Mouse (Mus musculus): ENCODE measurements around the gene Tnfrsf11a. TPM values are rescaled to one million over a fixed set of nuclear protein-coding genes. Genes with fewer than 3 reads are reported as not detected.

Gene Tnfrsf11a
- polyA plus RNA-seq, 1 experiment from 2014 or later = 0.36 TPM

DNA sequence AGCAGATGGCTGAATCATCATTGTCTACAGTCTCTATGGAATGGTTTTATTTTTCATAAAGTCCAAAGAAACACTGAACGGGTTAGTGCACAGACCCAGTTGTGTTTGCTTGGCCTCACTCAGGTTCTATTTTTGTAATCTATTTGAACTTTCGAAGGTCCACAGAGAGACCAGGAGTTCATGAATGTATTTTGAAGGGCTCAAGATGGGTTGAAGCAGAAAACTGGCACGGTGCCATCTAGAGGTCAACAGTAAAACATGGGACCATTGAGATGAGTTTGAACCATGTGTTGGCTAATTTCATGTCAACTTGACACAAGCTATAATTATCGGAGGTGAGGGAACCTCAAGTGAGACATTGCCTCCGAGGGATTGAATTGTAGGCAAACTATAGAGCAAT, 105.1 kb downstream of the Tnfrsf11a start:
- no peak overlapping the region for H3K4me3 ChIP-seq (replicated peaks)
- H3K27me3 ChIP-seq = peaks cover 4% of the 10 kb centered on the region; the same call in 1 of the 2 replicates
- no peak overlapping the region for H3K9ac ChIP-seq
- H3K27ac ChIP-seq = no peak overlapping the region
- no peaks in the 10 kb centered on the region for H3K36me3 ChIP-seq (replicated peaks)
- no peak for ATAC-seq (ENCODE audit: low FRiP score)
- H3K9me3 ChIP-seq = no peaks in the 10 kb centered on the region
- no peak overlapping the region for H3K4me2 ChIP-seq
- H3K4me1 ChIP-seq = peaks cover 4% of the 10 kb centered on the region; the same call in 1 of the 2 replicates
- WGBS = 77% methylated on average over 5 of the region's 5 CpGs

DNA sequence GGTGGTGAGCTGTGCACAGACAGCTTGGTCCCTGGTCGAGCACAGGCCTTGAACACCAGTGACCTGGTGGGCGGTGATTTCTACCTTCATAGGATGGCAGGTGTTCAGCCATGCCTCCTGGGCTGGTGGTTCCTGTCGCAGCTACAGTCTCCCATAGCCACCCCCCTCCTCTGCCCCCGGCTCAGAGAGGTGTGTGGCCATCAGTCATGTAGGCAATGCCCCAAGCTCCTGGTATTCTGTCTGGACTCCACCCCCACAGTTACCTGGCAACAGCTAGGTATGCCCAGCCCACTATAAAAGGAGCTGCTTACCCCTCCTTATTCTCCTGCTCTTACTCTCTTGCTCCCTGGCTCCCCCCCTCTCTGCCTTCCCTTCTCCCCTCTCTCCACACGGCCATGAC, 105.8 kb downstream of the Tnfrsf11a start:
- Histone ChIP-seq H3K4me2 (no peak overlapping the region), H3K9me3 (no peaks in the 10 kb centered on the region), H3K9ac (no peak overlapping the region), H3K27ac (no peak overlapping the region), H3K4me3 (replicated peaks) (no peak overlapping the region), H3K36me3 (replicated peaks) (no peaks in the 10 kb centered on the region), H3K4me1 (no peaks in the 10 kb centered on the region), H3K27me3 (peaks cover 2% of the 10 kb centered on the region; the same call in 1 of the 2 replicates)
- no peak for ATAC-seq (ENCODE audit: low FRiP score)
- WGBS = 76% methylated on average over 5 of the region's 5 CpGs

DNA sequence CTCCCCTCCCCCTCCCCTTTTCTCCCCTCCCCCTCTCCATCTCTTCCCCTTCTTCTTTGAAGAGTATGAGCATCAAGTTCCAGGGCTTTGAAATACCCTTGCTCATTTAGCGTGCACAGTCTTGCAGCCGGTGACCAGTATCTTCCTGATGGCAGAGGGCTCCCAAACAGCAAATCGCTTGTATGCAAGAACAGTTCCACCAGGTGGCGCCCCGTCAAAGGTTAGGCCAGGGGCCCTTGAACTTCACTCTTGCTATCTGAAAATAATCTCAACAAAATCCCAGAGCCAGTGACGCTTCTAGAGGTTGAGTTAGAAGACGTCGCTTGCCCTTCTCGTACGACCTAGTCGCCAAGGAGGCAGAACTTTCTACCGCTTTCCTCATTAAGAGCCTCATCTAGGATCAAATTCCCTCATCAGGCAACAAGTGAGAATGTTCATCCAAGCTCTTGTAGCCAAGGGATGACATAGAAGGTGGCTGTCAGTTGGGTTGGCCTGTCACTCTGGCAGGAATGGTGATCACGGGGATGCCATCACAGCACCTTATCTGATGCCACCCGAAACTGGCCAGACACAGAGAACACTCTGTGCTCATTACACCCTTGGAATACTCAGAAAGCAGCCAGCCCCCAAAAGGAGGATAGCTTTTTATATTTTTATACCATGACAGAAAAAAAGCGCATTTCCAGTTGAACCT, 110.7 kb downstream of the Tnfrsf11a start:
- Histone ChIP-seq H3K36me3 (replicated peaks) (no peaks in the 10 kb centered on the region), H3K27ac (no peak overlapping the region), H3K9ac (no peak overlapping the region), H3K27me3 (no peaks in the 10 kb centered on the region), H3K9me3 (no peaks in the 10 kb centered on the region), H3K4me2 (no peak overlapping the region), H3K4me1 (no peaks in the 10 kb centered on the region), H3K4me3 (replicated peaks) (no peak overlapping the region)
- ATAC-seq (ENCODE audit: low FRiP score) = no peak
- WGBS = 43% methylated on average over 15 of the region's 15 CpGs

DNA sequence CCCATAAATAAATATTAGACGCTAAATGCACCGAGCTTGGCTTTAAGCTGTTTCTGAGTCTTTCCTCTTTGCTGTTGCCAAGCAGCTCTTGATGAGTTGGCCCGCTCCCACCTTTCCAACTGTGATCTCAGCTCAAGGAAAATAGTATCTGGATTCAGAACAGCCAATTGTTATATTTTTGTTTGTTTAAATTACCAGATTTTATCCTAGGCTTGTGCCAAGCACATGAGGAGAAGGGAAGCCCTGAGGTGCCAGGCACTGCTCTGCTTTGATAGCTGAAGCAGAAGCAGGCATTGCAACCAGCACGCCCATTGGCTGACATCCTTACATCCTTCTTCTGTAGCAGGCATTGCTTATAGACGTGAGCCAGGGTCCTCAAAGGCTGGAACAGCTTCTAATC, 114.5 kb downstream of the Tnfrsf11a start:
- Histone ChIP-seq H3K4me1 (no peaks in the 10 kb centered on the region), H3K4me2 (no peak overlapping the region), H3K36me3 (replicated peaks) (no peaks in the 10 kb centered on the region), H3K9me3 (no peaks in the 10 kb centered on the region), H3K27me3 (no peaks in the 10 kb centered on the region), H3K27ac (no peak overlapping the region), H3K4me3 (replicated peaks) (no peak overlapping the region), H3K9ac (no peak overlapping the region)
- 78% methylated on average over 5 of the region's 5 CpGs for WGBS
- no peak for ATAC-seq (ENCODE audit: low FRiP score)

Other genes with a start within 250 kb of the Tnfrsf11a start
- gene Pign, start 117.0 kb upstream of the Tnfrsf11a start, polyA plus RNA-seq (2016; fragmentation: Nextera tagmentation; extraction: Ambion mirVana) = 15.5 and 18.3 TPM in 2 replicates
- gene Relch, start 116.9 kb upstream of the Tnfrsf11a start, polyA plus RNA-seq (2016; fragmentation: Nextera tagmentation; extraction: Ambion mirVana) = 39.8 and 40.6 TPM in 2 replicates
- 2.2 TPM in 2 replicates for gene Zcchc2, start 209.7 kb downstream of the Tnfrsf11a start, polyA plus RNA-seq (2016; fragmentation: Nextera tagmentation; extraction: Ambion mirVana)

Measured in forebrain, embryonic 12.5 days (tissue).